Comparison of ENCODE assay signal across 14 mouse cellular contexts in the genomic region with DNA sequence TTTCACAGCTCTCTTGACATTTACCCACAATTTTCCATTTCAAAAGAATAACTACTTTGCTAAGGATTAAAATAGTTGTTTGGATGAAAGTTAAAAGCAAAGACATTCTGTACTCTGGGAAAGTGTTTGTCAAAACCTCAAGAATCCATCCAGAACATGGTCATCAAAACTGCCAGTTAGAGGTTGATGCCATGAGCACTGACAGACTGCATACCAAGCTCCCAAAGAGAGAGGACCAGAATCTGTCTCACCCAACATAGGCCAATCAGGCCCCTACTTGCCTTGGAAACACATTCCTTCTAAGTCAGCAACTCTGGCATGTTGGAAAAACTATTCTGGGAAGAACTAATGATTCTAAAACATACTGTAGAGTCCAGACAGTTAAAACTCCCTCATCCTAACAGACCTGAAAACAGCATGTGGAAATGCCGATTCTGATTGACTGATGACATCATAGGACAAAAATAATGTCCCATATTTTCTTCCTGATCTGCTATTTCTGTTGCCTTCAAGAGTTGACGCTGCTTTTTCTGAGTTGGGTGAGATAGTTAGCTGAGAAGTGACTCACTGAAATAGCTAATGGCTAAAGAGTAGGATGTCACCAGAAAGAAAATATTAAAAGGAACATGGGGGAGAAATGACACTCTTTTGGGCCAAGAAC.
"Had no signal": no experiment of that assay in that cellular context is flagged by ENCODE, and none has a peak within 500 bp of the region (broad histone marks: within the 10 kb centered on the region; RNA-seq: fewer than 3 reads in every experiment).

No protein-coding gene starts in this region.

- H3K9me3 ChIP-seq: limb, embryonic 12.5 days; midbrain, embryonic 12.5 days; neural tube, embryonic 13.5 days; stomach, embryonic 15.5 days had no signal

- H3K9ac ChIP-seq: limb, embryonic 12.5 days; liver, embryonic 14.5 days; midbrain, embryonic 12.5 days; neural tube, embryonic 13.5 days; stomach, embryonic 15.5 days had no signal

- H3K4me2 ChIP-seq: limb, embryonic 12.5 days; midbrain, embryonic 12.5 days; neural tube, embryonic 13.5 days; stomach, embryonic 15.5 days had no signal

- H3K4me1 ChIP-seq: midbrain, embryonic 12.5 days; stomach, embryonic 15.5 days had no signal

- H3K36me3 ChIP-seq: limb, embryonic 12.5 days; midbrain, embryonic 12.5 days; neural tube, embryonic 13.5 days; stomach, embryonic 15.5 days had no signal

- H3K27me3 ChIP-seq: limb, embryonic 12.5 days; midbrain, embryonic 12.5 days; neural tube, embryonic 13.5 days; stomach, embryonic 15.5 days had no signal

- H3K27ac ChIP-seq: layer of hippocampus, adult 2 months; limb, embryonic 12.5 days; liver, embryonic 14.5 days; midbrain, embryonic 12.5 days; neural tube, embryonic 13.5 days; stomach, embryonic 15.5 days had no signal

- ATAC-seq: midbrain, embryonic 16.5 days had no signal

- H3K4me3 ChIP-seq: layer of hippocampus, adult 2 months; limb, embryonic 12.5 days; midbrain, embryonic 12.5 days; neural tube, embryonic 13.5 days; stomach, embryonic 15.5 days had no signal

- DNase-seq: kidney, adult 8-10 months; kidney, postnatal 4 days; liver; lung, adult 18-20 months; lung, postnatal 4 days; retina, postnatal 1 day; thymus, postnatal 4 days had no signal
